Mouse (Mus musculus) megakaryocyte-erythroid progenitor cell, adult 5-6 weeks (primary cell): ENCODE measurements around the gene Gm7347. TPM values are rescaled to one million over a fixed set of nuclear protein-coding genes. Genes with fewer than 3 reads are reported as not detected.
"Not testable (repeated sequence)": the region's sequence is repeated elsewhere in the genome, so short reads cannot be mapped to it uniquely, and the experiment has no call there.

Experiments
- ATAC-seq: replicated peaks from 2 replicates; pipeline ENCODE4 v1.8.0; 2016; ENCODE audit warnings: mild to moderate bottlenecking, inconsistent platforms; ENCODE audit not compliant: severe bottlenecking, poor library complexity, low FRiP score, low TSS enrichment
- total RNA-seq, 2 experiments: library from RNA; stranded (forward) in 1 of 2; stranded (reverse) in 1 of 2; fragments of 200-1000, 215-1000 nt in 1 of 2; fragments of >200 nt in 1 of 2; fragmentation: Nextera tagmentation in 1 of 2; gene quantifications; 2 replicates each; pipeline ENCODE4 v1.2.3; 2014 to 2017

The Gm7347 gene
- total RNA-seq (2014; fragmentation: Nextera tagmentation) (not detected in 2 replicates), total RNA-seq (2017) (not detected in 2 replicates)

DNA sequence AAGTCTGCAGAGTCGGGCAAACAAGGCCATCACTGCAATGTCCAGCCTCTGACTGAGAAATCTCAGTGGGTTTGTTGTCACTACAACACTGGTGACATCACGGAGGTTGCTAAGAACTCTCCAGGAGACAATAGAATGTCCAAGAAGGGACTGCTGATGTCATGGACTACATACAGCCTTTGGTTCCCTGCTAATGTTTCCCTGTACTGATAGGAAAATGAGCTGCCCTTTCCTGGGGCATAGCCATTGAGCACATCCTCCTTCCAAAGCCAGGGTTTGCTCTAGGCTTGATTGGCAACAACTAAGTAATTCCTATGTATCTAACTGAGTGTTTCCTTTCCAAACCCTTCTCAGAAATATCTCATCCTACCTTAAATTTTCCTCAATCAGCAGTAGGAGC, at the start of gene Gm7347:
Gm7347 (minus strand) TSS at position 101 of the 400 bp plus-strand sequence.
- ATAC-seq: not testable (repeated sequence)

DNA sequence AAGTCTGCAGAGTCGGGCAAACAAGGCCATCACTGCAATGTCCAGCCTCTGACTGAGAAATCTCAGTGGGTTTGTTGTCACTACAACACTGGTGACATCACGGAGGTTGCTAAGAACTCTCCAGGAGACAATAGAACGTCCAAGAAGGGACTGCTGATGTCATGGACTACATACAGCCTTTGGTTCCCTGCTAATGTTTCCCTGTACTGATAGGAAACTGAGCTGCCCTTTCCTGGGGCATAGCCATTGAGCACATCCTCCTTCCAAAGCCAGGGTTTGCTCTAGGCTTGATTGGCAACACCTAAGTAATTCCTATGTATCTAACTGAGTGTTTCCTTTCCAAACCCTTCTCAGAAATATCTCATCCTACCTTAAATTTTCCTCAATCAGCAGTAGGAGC, 46.9 kb upstream of the Gm7347 start, which contains the start of gene 5031410I06Rik:
5031410I06Rik (minus strand) TSS at position 101 of the 400 bp plus-strand sequence.
- not testable (repeated sequence) for ATAC-seq

DNA sequence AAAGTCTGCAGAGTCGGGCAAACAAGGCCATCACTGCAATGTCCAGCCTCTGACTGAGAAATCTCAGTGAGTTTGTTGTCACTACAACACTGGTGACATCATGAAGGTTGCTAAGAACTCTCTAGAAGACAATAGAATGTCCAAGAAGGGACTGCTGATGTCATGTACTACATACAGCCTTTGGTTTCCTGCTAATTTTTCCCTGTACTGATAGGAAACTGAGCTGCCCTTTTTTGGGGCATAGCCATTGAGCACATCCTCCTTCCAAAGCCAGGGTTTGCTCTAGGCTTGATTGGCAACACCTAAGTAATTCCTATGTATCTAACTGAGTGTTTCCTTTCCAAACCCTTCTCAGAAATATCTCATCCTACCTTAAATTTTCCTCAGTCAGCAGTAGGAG, 30.8 kb upstream of the Gm7347 start, which contains the start of gene Gm10471:
Gm10471 (minus strand) TSS at position 101 of the 400 bp plus-strand sequence.
- ATAC-seq: not testable (repeated sequence)

DNA sequence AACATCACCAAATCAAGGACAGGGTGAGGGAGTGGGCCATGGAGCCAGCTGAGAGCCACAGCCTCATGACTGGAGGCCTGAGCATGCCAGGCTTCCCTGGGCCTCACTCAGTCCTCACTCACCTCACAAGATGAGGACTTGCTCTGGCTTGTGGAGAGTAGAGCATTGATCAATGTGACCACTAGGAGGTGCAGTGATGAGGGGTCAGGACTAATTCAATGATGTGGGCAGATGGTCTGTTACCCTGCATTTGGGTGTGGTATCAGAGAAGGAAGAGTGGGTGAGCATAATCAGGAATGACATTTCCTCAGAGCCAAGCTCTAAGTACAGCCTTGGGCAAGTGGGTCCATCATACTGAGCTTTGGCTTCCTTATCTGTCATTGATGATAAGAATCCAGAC, 20.6 kb upstream of the Gm7347 start:
- ATAC-seq: not testable (repeated sequence)

DNA sequence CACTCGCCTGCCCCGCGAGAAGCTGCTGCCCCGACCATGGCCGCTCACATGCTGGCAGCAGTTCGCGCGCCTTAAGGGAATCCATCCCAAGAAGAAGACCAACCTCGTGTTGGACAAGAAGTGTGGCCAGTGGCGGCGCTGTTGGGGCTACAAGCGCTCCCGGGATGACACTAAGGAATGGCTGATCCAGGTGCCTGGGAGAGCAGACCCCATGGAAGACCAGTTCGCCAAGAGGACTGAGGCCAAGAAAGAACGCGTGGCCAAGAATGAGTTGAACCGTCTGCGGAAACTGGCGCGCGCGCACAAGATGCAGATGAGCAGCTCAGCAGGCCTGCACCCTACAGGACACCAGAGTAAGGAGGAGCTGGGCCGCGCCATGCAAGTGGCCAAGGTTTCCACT, 12.3 kb upstream of the Gm7347 start:
- no peak for ATAC-seq

DNA sequence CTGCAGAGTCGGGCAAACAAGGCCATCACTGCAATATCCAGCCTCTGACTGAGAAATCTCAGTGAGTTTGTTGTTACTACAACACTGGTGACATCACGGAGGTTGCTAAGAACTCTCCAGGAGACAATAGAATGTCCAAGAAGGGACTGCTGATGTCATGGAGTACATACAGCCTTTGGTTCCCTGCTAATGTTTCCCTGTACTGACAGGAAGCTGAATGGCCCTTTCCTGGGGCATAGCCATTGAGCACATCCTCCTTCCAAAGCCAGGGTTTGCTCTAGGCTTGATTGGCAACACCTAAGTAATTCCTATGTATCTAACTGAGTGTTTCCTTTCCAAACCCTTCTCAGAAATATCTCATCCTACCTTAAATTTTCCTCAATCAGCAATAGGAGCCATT, 18.9 kb downstream of the Gm7347 start, which contains the start of gene Speer4a:
Speer4a (minus strand) TSS at position 101 of the 400 bp plus-strand sequence.
- ATAC-seq: not testable (repeated sequence)

DNA sequence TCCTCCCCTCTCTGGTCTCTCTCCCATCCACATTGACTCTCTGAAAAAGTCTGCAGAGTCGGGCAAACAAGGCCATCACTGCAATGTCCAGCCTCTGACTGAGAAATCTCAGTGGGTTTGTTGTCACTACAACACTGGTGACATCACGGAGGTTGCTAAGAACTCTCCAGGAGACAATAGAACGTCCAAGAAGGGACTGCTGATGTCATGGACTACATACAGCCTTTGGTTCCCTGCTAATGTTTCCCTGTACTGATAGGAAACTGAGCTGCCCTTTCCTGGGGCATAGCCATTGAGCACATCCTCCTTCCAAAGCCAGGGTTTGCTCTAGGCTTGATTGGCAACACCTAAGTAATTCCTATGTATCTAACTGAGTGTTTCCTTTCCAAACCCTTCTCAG, 35.6 kb downstream of the Gm7347 start, which contains the start of gene Gm5862:
Gm5862 (minus strand) TSS at position 101 of the 400 bp plus-strand sequence.
- ATAC-seq: not testable (repeated sequence)

DNA sequence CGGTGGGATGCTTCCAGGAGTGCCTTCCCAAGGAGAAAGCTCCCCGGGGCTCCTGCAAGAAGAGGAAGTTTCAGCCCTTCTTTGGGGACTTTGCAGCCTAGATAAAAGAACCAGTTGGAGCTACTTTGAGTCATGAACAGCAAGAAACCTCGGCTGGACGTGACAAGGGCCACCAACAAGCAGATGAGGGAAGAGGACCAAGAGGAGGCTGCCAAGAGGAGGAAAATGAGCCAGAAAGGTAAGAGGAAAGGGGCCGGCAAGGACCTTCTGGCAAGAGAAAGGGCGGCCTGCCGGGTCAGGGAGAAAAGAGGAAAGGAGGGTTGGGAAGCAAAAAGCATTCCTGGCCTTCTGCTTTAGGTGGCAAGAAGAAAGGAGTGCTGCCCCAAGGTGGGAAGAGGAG, 50.7 kb downstream of the Gm7347 start:
- ATAC-seq: not testable (repeated sequence)

DNA sequence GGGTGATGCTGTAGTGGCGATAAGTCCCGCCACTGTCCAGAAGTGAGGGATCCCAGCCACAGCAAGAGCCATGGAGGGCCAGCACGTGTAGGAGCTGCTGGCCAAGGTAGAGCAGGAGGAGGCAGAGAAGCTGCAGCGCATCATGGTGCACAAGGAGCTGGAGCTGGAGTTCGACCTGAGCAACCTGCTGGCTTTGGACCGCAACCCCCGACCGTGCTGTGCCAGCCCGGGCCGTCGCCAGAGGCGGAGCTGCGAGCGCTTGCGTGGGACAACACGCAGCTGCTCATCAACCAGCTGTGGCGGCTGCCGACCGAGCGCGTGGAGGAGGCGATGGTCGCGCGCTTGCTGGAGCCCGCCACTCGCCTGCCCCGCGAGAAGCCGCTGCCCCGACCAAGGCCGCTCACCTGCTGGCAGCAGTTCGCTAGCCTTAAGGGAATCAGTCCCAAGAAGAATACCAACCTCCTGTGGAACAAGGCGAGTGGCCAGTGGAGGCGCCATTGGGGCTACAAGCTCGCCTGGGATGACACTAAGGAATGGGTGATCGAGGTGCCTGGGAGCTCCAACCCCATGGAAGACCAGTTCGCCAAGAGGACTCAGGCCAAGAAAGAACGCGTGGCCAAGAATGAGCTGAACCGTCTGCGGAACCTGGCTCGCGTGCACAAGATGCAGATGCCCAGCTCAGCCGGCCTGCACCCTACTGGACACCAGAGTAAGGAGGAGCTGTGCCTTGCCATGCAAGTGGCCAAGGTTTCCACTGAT, 51.3 kb downstream of the Gm7347 start:
- ATAC-seq: peak; percentile 65; the same call in 1 of the 2 replicates

DNA sequence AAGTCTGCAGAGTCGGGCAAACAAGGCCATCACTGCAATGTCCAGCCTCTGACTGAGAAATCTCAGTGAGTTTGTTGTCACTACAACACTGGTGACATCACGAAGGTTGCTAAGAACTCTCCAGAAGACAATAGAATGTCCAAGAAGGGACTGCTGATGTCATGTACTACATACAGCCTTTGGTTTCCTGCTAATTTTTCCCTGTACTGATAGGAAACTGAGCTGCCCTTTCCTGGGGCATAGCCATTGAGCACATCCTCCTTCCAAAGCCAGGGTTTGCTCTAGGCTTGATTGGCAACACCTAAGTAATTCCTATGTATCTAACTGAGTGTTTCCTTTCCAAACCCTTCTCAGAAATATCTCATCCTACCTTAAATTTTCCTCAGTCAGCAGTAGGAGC, 53.7 kb downstream of the Gm7347 start, which contains the start of gene Gm1979:
Gm1979 (minus strand) TSS at position 101 of the 400 bp plus-strand sequence.
- not testable (repeated sequence) for ATAC-seq

Other genes starting within 250 kb of the Gm7347 start
- gene Gm21663, start 116.2 kb downstream of the Gm7347 start, total RNA-seq (2014; fragmentation: Nextera tagmentation): not detected in 2 replicates
- not detected in 2 replicates for gene Gm21663, start 116.2 kb downstream of the Gm7347 start, total RNA-seq (2017)
- gene Gm21671, start 104.2 kb downstream of the Gm7347 start, total RNA-seq (2014; fragmentation: Nextera tagmentation): not detected in 2 replicates
- gene Gm21671, start 104.2 kb downstream of the Gm7347 start, total RNA-seq (2017): not detected in 2 replicates
- not detected in 2 replicates for gene Gm21680, start 85.9 kb downstream of the Gm7347 start, total RNA-seq (2014; fragmentation: Nextera tagmentation)
- not detected in 2 replicates for gene Gm21680, start 85.9 kb downstream of the Gm7347 start, total RNA-seq (2017)
- gene Gm21698, start 69.9 kb downstream of the Gm7347 start, total RNA-seq (2014; fragmentation: Nextera tagmentation): not detected in 2 replicates
- gene Gm21698, start 69.9 kb downstream of the Gm7347 start, total RNA-seq (2017): not detected in 2 replicates
- not detected in 2 replicates for gene Gm1979, start 53.8 kb downstream of the Gm7347 start, total RNA-seq (2014; fragmentation: Nextera tagmentation)
- gene Gm1979, start 53.8 kb downstream of the Gm7347 start, total RNA-seq (2017): not detected in 2 replicates
- not detected in 2 replicates for gene Gm5862, start 35.7 kb downstream of the Gm7347 start, total RNA-seq (2014; fragmentation: Nextera tagmentation)
- not detected in 2 replicates for gene Gm5862, start 35.7 kb downstream of the Gm7347 start, total RNA-seq (2017)
- gene Speer4a, start 19.0 kb downstream of the Gm7347 start, total RNA-seq (2014; fragmentation: Nextera tagmentation): not detected in 2 replicates
- gene Speer4a, start 19.0 kb downstream of the Gm7347 start, total RNA-seq (2017): not detected in 2 replicates
- gene Gm10471, start 30.7 kb upstream of the Gm7347 start, total RNA-seq (2014; fragmentation: Nextera tagmentation): not detected in 2 replicates
- gene Gm10471, start 30.7 kb upstream of the Gm7347 start, total RNA-seq (2017): not detected in 2 replicates
- not detected in 2 replicates for gene 5031410I06Rik, start 46.8 kb upstream of the Gm7347 start, total RNA-seq (2014; fragmentation: Nextera tagmentation)
- gene 5031410I06Rik, start 46.8 kb upstream of the Gm7347 start, total RNA-seq (2017): not detected in 2 replicates
- not detected in 2 replicates for gene Gm10220, start 62.8 kb upstream of the Gm7347 start, total RNA-seq (2014; fragmentation: Nextera tagmentation)
- not detected in 2 replicates for gene Gm10220, start 62.8 kb upstream of the Gm7347 start, total RNA-seq (2017)
- gene Gm7361, start 199.1 kb upstream of the Gm7347 start, total RNA-seq (2014; fragmentation: Nextera tagmentation): not detected in 2 replicates
- gene Gm7361, start 199.1 kb upstream of the Gm7347 start, total RNA-seq (2017): not detected in 2 replicates